ENCODE assay signal across 17 mouse cellular contexts in genomic region chr5:58039875-58040274, GRCm38 (mm10).
DNase-seq lines count a peak whose midpoint lies in the region; ATAC-seq and TF ChIP-seq lines count a peak whose summit lies in the region.
"Had no signal": no experiment of that assay in that cellular context is flagged by ENCODE, and none has a peak within 500 bp of the region (broad histone marks: within the 10 kb centered on the region; RNA-seq: fewer than 3 reads in every experiment).

No protein-coding gene starts in this region.

- 0 out of 2 replicates have a peak, but pooled peaks cover 2% of the 10 kb centered on the region for H3K4me1 ChIP-seq in embryonic facial prominence, embryonic 13.5 days
- H3K4me1 ChIP-seq in embryonic facial prominence, embryonic 10.5 days: peaks cover 11% of the 10 kb centered on the region; the same call in 1 of the 2 replicates
- H3K4me1 ChIP-seq in kidney, postnatal 0 days (replicated peaks; ENCODE audit: insufficient read depth, low read length): no peaks in the 10 kb centered on the region
- H3K4me1 ChIP-seq in kidney, embryonic 14.5 days (ENCODE audit: control insufficient read depth, insufficient read depth, low read length): no peaks in the 10 kb centered on the region
- H3K4me1 ChIP-seq in embryonic facial prominence, embryonic 14.5 days (ENCODE audit: control insufficient read depth, insufficient read depth, low read length): no peaks in the 10 kb centered on the region
- H3K4me1 ChIP-seq: embryonic facial prominence, embryonic 15.5 days; kidney, embryonic 15.5 days; neural tube, embryonic 13.5 days had no signal

- no peaks in the 10 kb centered on the region for H3K36me3 ChIP-seq in embryonic facial prominence, embryonic 13.5 days
- no peaks in the 10 kb centered on the region for H3K36me3 ChIP-seq in embryonic facial prominence, embryonic 10.5 days (replicated peaks)
- no peaks in the 10 kb centered on the region for H3K36me3 ChIP-seq in kidney, postnatal 0 days (ENCODE audit: insufficient read depth, low read length)
- no peaks in the 10 kb centered on the region for H3K36me3 ChIP-seq in kidney, embryonic 14.5 days (ENCODE audit: control insufficient read depth, insufficient read depth, low read length)
- H3K36me3 ChIP-seq in embryonic facial prominence, embryonic 14.5 days (ENCODE audit: control insufficient read depth, insufficient read depth, low read length): no peaks in the 10 kb centered on the region
- H3K36me3 ChIP-seq: embryonic facial prominence, embryonic 15.5 days; G1E; kidney, embryonic 15.5 days; neural tube, embryonic 13.5 days had no signal

- WGBS in embryonic facial prominence, embryonic 13.5 days: 34% methylated on average over 3 of the region's 3 CpGs
- 54% methylated on average over 3 of the region's 3 CpGs for WGBS in embryonic facial prominence, embryonic 10.5 days
- 67% methylated on average over 3 of the region's 3 CpGs for WGBS in kidney, postnatal 0 days
- 68% methylated on average over 3 of the region's 3 CpGs for WGBS in kidney, embryonic 14.5 days
- 31% methylated on average over 3 of the region's 3 CpGs for WGBS in embryonic facial prominence, embryonic 14.5 days

- no peak for DNase-seq in embryonic facial prominence, embryonic 10.5 days (ENCODE audit: low spot score)
- DNase-seq in kidney, postnatal 0 days (ENCODE audit: low spot score): peak; percentile 31
- peak; percentile 53 for DNase-seq in 416B (ENCODE audit: low read depth)
- peak; percentile 30 for DNase-seq in embryonic facial prominence, embryonic 14.5 days (ENCODE audit: low spot score)
- no peak for DNase-seq in thymus, adult 18-20 months
- DNase-seq: adrenal gland, postnatal 14 days; liver; lung, adult 2 months; thymus, postnatal 25 days had no signal

- peak; percentile 39; the same call in 1 of the 2 replicates for TF ChIP-seq CTCF in kidney, postnatal 0 days (IDR thresholded peaks at IDR 0.05; ENCODE audit: low read depth)

- H3K4me2 ChIP-seq in embryonic facial prominence, embryonic 13.5 days: no peak overlapping the region
- H3K4me2 ChIP-seq in kidney, postnatal 0 days (ENCODE audit: low read length): no peak overlapping the region
- no peak overlapping the region for H3K4me2 ChIP-seq in kidney, embryonic 14.5 days (replicated peaks; ENCODE audit: low read depth, low read length)
- no peak overlapping the region for H3K4me2 ChIP-seq in embryonic facial prominence, embryonic 14.5 days (ENCODE audit: low read depth, low read length)
- H3K4me2 ChIP-seq: embryonic facial prominence, embryonic 15.5 days; forebrain, embryonic 13.5 days; kidney, embryonic 15.5 days; neural tube, embryonic 13.5 days had no signal

- H3K9me3 ChIP-seq in embryonic facial prominence, embryonic 13.5 days: no peaks in the 10 kb centered on the region
- H3K9me3 ChIP-seq in embryonic facial prominence, embryonic 10.5 days: no peaks in the 10 kb centered on the region
- no peaks in the 10 kb centered on the region for H3K9me3 ChIP-seq in kidney, postnatal 0 days (replicated peaks; ENCODE audit: low read length)
- no peaks in the 10 kb centered on the region for H3K9me3 ChIP-seq in kidney, embryonic 14.5 days (ENCODE audit: control insufficient read depth, low read length)
- H3K9me3 ChIP-seq in embryonic facial prominence, embryonic 14.5 days (ENCODE audit: control insufficient read depth, low read length): no peaks in the 10 kb centered on the region
- H3K9me3 ChIP-seq: embryonic facial prominence, embryonic 15.5 days; forebrain, embryonic 13.5 days; G1E; kidney, embryonic 15.5 days; neural tube, embryonic 13.5 days had no signal

- H3K27ac ChIP-seq in embryonic facial prominence, embryonic 13.5 days: 0 out of 2 replicates have a peak overlapping the region, but pooled peaks have one; percentile 2
- H3K27ac ChIP-seq in embryonic facial prominence, embryonic 10.5 days (replicated peaks): no peak overlapping the region
- no peak overlapping the region for H3K27ac ChIP-seq in kidney, postnatal 0 days
- no peak overlapping the region for H3K27ac ChIP-seq in kidney, embryonic 14.5 days (ENCODE audit: low read depth, low read length)
- no peak overlapping the region for H3K27ac ChIP-seq in embryonic facial prominence, embryonic 14.5 days (replicated peaks; ENCODE audit: low read depth, low read length)
- H3K27ac ChIP-seq: embryonic facial prominence, embryonic 15.5 days; forebrain, embryonic 13.5 days; kidney, embryonic 15.5 days; macrophage; neural tube, embryonic 13.5 days had no signal

- ATAC-seq in embryonic facial prominence, embryonic 13.5 days (ENCODE audit: insufficient number of reproducible peaks, insufficient read depth, low FRiP score, low TSS enrichment, low read depth): no peak
- no peak for ATAC-seq in kidney, postnatal 0 days (replicated peaks; ENCODE audit: low FRiP score, low read depth)
- ATAC-seq in kidney, embryonic 14.5 days (ENCODE audit: low FRiP score, low TSS enrichment): no peak
- peak; percentile 82; the same call in 1 of the 2 replicates for ATAC-seq in embryonic facial prominence, embryonic 14.5 days (ENCODE audit: low read depth)
- ATAC-seq: forebrain, embryonic 13.5 days had no signal

- no peaks in the 10 kb centered on the region for H3K27me3 ChIP-seq in embryonic facial prominence, embryonic 13.5 days
- no peaks in the 10 kb centered on the region for H3K27me3 ChIP-seq in embryonic facial prominence, embryonic 10.5 days (replicated peaks; ENCODE audit: low read depth, poor library complexity, severe bottlenecking)
- H3K27me3 ChIP-seq in kidney, postnatal 0 days (ENCODE audit: insufficient read depth, low read length): no peaks in the 10 kb centered on the region
- H3K27me3 ChIP-seq in kidney, embryonic 14.5 days (ENCODE audit: control insufficient read depth, insufficient read depth, low read length): no peaks in the 10 kb centered on the region
- no peaks in the 10 kb centered on the region for H3K27me3 ChIP-seq in embryonic facial prominence, embryonic 14.5 days (replicated peaks; ENCODE audit: control insufficient read depth, insufficient read depth, low read length)
- H3K27me3 ChIP-seq: embryonic facial prominence, embryonic 15.5 days; forebrain, embryonic 13.5 days; kidney, embryonic 15.5 days; neural tube, embryonic 13.5 days had no signal

- no peak overlapping the region for H3K4me3 ChIP-seq in embryonic facial prominence, embryonic 13.5 days
- H3K4me3 ChIP-seq in embryonic facial prominence, embryonic 10.5 days: no peak overlapping the region
- no peak overlapping the region for H3K4me3 ChIP-seq in kidney, postnatal 0 days (replicated peaks; ENCODE audit: low read depth, low read length)
- no peak overlapping the region for H3K4me3 ChIP-seq in kidney, embryonic 14.5 days (ENCODE audit: low read length)
- no peak overlapping the region for H3K4me3 ChIP-seq in embryonic facial prominence, embryonic 14.5 days (ENCODE audit: low read depth, low read length)
- H3K4me3 ChIP-seq: embryonic facial prominence, embryonic 15.5 days; forebrain, embryonic 13.5 days; kidney, embryonic 15.5 days; neural tube, embryonic 13.5 days had no signal

- no peak overlapping the region for H3K9ac ChIP-seq in embryonic facial prominence, embryonic 13.5 days
- H3K9ac ChIP-seq in kidney, postnatal 0 days (ENCODE audit: low read depth, low read length): no peak overlapping the region
- no peak overlapping the region for H3K9ac ChIP-seq in kidney, embryonic 14.5 days (ENCODE audit: low read depth, low read length)
- H3K9ac ChIP-seq in embryonic facial prominence, embryonic 14.5 days (ENCODE audit: low read depth, low read length): no peak overlapping the region
- H3K9ac ChIP-seq: embryonic facial prominence, embryonic 15.5 days; forebrain, embryonic 13.5 days; kidney, embryonic 15.5 days; neural tube, embryonic 13.5 days had no signal

Comparison
In these comparisons a context has a peak if more than half of its experiments do, and no peak if none do; other contexts are left out.
1. DNase-seq: peak in kidney, postnatal 0 days (single experiment), 416B (single experiment) and embryonic facial prominence, embryonic 14.5 days (single experiment); none in embryonic facial prominence, embryonic 10.5 days (single experiment) and thymus, adult 18-20 months (0 of 2).